Mouse (Mus musculus) central nervous system, embryonic 18 days (tissue): ENCODE data around the gene Gm10073. TPM values are rescaled to one million over a fixed set of nuclear protein-coding genes. Genes with fewer than 3 reads are reported as not detected.

ENCODE experiments used
- polyA plus RNA-seq: library from polyadenylated mRNA; depleted of rRNA; stranded (reverse); fragments of >200 nt; gene quantifications from 2 replicates; pipeline ENCODE4 v1.2.3, GENCODE M21; 2012; rRNA removed

The Gm10073 gene
- polyA plus RNA-seq, result 12.0 and 32.2 TPM in 2 replicates

GRCm38 (mm10) chr8:106573168-106573567, at the start of gene Gm10073:
Gene Gm10073, minus strand, starts transcription at chr8:106573461.

GRCm38 (mm10) chr8:106603131-106603819, 30.0 kb upstream of the Gm10073 start, which contains the start of gene Cdh1:
Gene Cdh1, plus strand, starts transcription at chr8:106603351.

Other genes starting within 250 kb of the Gm10073 start
- 41.4 and 48.6 TPM in 2 replicates for gene Smpd3, start 235.5 kb downstream of the Gm10073 start, polyA plus RNA-seq
- gene Zfp90, start 158.1 kb downstream of the Gm10073 start, polyA plus RNA-seq, result 38.1 and 38.2 TPM in 2 replicates
- gene 6030452D12Rik, start 72.9 kb downstream of the Gm10073 start, polyA plus RNA-seq, result not detected in 2 replicates
- gene Cdh3, start 62.6 kb downstream of the Gm10073 start, polyA plus RNA-seq, result 1.0 and 1.2 TPM in 2 replicates
- 1.9 and 5.5 TPM in 2 replicates for gene Cdh1, start 29.9 kb upstream of the Gm10073 start, polyA plus RNA-seq
- gene Tango6, start 109.6 kb upstream of the Gm10073 start, polyA plus RNA-seq, result 3.1 and 3.2 TPM in 2 replicates